Mouse (Mus musculus): ENCODE results near the gene Uck2. TPM values are rescaled to one million over a fixed set of nuclear protein-coding genes. Genes with fewer than 3 reads are reported as not detected.

Gene Uck2
- total RNA-seq, 2 experiments from 2014 or later: 14.9 to 17.8 TPM

DNA sequence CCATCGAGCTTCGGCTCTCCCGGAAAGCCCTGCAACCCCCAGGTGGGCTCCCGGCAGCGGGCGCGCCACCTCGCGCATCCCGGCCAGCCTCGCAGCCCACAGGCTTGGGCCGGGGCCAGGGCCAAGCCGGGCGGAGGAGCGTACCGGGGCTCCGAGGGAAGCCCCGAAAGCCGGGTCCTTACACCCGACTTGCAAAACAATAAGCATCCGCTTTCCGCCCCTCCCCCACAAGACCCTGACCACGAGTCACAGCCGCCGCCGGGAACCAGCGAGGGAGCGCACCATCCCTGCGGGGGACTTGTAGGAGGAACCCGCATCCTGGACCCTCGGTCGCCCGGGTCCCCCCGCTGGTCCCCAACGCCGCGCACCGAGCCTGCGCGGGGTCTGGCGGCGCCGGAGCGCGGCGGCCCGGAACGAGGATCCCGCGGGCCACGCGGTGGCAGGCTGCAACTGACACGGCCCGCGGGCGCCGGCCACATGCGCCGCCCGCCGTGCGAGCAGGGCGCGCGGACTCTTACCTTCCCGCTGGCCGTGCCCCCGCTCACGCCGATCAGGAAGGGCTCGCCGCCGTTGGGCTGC, 773 bp downstream of the Uck2 start:
- DNase-seq (ENCODE audit: low spot score): no peak

DNA sequence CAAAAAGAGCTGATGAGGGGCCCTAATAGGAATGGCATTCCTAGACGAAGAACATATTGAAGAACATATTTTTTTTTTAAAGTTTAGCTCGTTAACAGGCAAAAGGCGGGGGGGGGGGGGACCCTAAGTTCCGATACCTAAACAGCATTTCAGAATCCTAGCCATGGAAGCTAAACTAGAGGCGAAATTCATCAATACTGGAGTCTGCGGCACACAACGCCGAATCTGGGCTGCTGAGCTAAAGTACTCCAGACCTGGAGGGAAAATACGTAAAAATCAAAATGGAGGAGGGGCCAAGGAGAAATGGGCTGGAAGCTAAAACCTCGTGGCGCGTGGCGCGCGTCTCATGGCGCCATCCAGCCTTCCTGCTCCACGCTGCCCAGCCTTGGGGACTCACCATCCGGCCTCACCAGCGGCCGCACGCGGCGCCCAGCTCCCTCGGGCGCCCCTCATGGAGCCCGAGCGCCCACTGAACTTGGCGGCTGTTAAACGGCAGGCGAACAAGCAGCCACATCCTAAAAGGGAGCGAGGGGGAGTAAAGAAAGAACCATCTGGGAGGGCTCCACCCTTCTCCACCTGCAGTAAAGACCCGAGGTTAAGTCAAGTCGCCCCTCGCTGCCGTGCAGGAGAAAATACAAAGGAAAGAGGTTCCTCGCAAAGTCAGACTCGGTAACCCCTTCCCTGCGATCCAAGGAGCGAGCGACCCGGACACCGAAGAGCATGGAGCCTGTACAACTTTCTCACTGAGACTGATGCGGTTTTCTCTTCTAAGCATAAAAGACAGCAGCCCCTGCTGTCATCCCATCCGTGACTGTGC, 1.5 kb downstream of the Uck2 start:
- DNase-seq (ENCODE audit: low spot score): no peak

DNA sequence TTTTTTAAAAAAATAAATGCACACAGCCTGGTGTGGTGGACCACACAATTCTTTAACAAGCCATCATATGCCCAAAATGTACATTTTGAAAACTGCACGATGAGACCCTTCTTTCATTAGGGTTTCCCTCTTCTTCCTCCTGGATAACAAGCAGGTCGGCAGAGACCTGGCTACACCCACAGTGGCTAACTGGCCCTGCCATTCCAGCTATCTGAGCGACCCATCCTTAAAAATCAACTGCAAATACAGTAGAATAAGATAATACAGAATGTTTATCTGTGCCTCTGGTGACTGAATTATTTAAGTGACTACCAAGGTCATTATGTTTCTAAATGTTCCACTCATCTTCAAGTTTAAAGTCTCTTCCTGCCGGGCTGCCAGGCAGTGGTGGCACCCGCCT, 2.4 kb downstream of the Uck2 start:
- no peak for DNase-seq (ENCODE audit: low spot score)

DNA sequence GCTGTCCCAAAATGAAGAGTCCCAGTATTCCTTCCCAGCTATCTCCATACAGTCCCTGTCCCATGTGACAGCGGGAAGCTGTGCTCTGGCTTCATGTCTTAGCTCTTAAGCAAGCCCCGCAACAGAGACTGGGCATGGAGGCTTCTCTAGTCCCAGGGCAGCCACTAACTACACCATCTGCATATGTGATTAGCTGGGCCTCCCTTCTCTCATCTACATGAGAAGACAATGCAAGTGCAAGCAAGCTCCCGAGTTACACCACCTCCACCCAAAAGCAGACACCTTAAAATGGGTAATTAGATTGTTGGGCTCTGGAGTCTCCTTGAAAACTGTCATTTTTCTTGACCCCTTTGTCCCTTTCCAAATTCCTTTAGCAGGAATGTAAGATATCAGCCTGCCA, 3.0 kb downstream of the Uck2 start:
- no peak for DNase-seq (ENCODE audit: low spot score)

DNA sequence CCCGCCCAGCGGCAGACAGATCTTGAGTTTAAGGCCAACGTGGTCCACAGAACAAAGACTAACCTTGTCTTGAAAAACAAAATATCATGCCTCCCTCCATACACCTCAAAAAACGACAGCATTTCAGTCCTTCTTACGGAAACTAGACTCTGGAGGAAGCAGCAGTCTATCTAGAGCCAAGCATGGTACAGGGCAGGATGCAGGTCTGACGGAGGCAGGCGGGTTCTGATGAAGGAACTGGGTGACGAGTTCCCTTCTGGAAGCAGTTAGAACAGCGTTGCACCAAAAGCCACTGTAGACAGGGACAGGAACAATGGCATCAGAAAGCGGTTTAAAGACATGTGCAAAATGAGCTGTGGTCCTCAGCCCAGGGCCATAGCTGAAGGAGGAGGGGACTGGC, 5.1 kb downstream of the Uck2 start:
- DNase-seq (ENCODE audit: low spot score): no peak

DNA sequence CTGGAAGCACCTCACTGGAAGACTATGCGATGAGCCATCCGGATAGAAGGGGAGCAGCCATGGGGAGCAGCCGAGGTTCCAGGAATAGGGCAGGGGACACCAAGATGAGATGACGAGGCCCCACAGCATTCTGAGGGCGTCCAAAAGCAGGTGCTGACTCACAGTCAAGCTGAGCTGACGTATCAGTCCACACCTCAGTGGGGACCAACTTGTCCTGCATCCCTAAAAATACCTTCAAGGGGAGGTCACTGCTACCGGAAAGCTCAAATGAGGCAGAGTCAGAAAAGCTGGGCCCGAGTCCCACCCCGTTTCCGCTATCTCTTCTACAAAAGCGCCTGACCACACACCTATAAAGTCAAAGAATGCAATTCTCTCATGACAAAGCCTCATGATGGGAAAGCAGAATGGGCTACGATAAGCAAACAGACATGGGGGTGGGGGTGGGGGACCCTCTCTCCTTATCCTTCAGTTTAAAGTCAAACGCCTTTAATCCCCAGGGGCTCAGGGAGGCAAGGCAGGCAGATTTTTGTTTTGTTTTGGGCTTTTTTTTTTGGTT, 5.9 kb downstream of the Uck2 start:
- no peak for DNase-seq (ENCODE audit: low spot score)

DNA sequence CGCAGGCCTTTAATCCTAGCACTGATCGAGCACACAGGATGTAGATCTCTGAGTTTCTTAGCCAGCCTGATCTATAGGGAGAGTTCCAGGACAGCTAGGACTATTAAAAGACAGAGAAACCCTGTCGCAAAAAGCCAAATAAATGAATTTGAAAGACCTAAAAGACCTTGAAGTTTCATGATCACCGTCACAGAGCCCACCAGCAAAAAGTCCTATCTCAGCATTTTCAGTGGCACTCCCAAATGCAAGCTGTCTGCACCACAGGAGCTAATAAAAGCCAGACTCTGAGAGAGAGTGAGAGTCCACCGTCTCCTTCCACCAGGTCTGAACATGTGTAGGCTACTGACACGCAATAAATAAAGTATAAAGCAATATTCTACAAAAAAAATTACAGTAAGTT, 6.7 kb downstream of the Uck2 start:
- no peak for DNase-seq (ENCODE audit: low spot score)

DNA sequence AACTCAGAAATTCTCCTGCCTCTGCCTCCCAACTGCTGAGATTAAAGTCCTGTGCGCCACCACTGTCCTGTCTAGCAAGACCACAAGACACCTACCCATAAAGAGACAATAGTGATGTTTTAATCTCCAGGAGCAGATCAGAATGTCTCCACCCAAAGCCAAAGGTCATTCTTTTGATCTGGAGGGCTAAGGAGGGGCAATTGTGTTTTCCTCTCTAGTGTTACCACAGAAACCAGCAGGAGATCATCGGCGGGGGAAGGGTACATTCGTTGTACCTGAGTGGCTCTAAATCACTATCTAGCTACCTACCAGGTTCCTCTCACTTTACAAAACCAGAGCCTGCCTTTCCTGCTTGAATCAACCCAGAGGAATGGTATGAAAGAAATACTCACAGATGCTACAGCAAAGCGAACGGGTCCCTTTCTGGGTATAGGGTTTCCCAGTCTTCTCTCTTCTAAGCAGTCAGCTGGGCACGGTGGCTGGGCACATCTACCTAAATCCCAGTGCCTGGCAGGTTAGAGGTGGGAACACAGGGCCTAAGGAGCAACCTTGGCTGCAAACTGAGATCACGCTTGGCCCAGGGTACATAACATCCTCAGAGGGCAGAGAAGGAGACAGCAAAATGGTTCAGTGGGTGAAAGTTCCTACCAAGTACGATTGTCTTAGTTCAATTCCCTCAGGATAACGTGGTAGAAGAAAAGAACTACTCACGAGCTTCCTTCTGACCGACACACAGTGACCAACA, 10.3 kb downstream of the Uck2 start:
- DNase-seq (ENCODE audit: low spot score): no peak

DNA sequence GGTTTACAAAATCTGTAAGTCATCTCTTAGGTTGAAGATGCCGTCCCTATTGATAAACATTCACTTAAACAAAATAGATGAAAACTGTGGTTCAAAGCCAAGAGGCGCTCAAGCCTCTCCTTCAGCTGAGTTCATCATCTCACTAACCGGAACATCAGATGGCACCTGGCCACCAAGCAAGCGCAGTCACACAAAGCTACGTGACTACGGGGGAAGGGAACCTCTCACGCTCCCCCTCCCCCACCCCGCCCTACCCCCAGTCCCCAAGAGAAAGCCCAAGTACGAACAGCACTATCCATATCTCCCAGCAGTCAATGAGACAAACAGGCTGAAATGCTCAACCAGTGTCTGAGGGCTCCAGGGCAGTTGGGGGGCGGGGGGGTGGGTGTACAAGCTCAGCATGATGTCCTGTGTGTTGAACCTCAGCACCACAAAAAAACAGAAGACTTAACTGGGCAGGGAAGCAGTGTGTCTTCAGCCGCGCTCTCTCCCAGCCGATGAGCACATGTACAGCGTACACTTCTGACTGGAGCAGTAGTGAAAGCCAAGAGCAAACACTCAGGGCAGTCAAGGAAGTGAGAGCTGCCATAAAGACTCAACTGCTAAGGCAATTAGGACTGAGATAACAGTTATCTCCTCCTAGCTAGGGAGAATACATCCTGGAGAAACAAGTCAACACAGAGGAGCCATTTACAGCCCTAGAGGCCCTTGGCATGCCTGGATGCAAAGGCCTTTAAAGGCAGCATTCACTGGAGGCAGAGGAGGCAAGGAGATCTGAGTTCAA, 11.5 kb downstream of the Uck2 start:
- DNase-seq (ENCODE audit: low spot score): no peak

DNA sequence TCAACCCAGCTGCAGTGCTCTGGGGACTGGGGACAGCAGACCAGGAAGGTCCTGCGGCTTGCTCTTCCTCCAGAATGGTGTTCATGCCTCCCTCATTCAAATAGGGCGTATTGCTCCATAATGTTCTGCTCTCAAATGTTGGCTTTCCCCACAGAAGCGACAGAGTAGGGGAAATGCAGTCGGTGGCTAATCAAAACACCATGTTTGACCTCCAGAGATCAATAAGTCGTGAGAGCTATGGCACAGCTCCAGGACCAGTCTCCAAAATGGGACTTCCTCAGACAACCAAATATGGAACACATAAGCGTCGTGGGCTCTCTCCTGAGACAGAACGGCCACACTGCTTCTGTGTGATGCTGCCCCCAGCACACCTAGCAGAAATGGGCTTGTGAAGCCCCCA, 13.3 kb downstream of the Uck2 start:
- DNase-seq (ENCODE audit: low spot score): no peak

DNA sequence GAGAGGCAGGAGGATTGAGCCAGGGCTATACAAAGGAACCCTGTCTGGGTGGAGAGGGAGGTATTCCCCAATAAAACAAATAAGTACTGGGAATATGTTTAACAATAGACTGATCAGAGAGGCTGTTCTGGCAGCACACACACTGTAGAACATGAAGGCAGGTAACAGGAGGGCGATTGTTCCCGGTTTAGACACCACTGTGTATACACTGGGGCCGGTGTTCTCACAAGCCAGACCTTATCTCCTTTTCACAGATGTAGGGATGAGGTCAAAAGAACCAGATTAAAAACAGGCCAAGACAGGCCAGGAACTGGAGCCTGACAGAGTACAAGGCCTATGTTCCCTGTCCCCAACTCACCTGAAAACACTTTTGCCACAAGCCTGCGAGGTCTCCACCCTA, 13.8 kb downstream of the Uck2 start:
- DNase-seq (ENCODE audit: low spot score): no peak

DNA sequence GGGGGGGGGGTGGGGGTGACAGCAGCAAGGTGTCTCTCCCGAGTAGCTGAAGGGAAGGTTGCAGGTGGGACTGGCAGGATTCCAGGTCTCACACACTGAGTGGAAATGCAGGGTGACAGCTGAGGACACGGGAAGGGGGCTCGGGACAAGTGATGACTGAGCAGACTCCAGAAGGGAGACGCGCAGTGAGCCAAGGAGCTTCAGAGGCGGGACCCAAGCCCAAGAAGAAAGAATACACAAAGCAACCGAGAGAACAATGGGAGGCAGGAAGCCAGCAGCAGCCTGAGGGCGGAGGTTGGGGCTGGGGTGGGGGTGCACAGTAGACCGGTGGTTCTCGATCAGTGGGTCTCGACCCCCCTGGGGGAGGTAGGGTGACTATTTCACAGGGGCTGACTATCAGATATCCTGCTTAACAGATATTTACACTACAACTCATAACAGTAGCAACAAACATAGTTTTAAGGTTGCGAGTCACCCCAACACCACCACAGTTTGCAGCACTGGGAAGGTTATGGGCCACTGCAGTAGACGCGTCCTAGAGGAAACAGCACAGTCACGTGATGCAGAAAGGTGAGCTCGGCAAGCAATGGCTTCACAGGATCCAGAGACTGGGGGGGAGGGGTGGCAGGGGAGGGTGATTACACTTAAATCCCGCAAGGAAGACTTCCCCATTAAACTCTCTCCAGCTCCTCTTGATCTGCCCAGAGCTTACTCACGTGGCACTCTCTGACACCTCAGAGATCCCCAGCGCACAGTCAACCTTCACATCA, 14.6 kb downstream of the Uck2 start:
- no peak for DNase-seq (ENCODE audit: low spot score)

DNA sequence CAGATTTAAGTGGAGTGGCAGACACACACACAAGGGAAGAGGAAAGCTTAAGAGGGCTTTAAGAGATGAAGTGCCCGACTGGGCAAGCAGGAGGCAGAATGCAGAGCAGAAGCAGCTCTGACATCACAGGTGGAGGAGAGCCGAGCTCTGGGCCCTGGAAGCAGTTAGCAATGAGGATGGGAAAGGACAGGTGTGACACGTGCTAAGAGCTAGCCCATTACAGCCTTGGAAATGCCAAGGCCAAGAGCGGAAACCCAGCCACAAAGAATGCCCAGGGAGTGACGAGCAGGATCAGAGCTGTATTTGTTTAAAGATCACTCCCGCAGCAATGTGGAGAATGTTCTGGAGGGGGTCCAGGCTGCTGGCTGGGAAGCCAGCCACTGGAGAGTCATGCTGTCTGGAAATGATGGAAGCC, 15.3 kb downstream of the Uck2 start:
- peak; percentile 83 for DNase-seq (ENCODE audit: low spot score)

DNA sequence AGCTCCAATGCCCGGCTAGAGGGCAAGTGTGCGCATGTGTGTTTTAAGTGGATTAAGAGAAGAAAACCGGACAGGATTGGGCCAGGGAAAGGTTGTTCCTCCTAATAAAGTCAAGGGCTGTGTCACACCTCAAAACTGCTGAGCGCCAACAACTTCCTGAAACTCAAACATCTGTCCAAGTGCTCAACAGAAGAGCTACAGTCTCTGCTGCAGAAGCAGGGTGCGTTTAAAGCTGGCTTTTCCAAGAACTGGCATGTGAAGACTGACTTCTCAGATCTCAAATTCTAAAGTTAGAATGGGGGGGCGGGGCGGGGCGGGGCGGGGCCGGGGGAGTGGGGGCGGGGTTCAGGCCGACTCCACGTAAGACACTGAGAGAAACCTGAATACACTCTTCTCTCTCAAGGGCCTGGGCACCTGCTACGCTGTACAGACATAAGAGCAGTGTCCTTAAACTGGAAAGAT, 15.7 kb downstream of the Uck2 start:
- DNase-seq (ENCODE audit: low spot score): peak; percentile 16

DNA sequence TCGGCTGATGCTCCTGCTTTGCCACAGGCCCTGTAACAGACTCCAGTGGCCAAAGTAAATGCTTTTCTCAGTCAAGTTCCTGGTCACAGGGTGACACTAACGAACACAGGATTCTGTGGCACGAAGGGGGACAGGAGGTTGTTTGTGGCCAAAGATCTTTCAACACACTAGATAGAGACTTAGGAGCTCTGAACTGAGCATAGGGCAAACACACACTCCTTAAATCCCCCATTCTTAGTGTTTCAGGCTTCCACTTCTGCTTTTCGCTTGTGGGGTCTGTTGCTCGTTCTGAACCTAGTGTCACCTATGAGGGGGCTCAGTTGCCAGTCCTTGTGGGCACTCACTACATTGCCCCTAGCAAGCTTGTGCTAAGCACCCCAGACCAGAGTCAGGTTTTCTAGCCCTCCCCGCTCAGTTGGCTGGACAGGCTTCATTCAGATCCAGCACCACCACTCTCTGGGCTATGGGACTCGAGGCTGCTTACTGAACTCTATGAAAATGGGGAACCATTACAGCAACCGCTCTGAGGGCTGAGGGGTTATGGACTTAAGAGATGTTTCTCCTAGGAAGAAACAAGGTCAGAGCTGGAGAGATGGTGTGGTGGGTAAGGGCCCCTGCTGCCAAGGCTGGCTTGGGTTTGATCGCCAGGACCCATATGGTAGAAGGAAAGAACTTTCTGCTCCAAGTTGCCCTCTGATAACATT, 16.6 kb downstream of the Uck2 start:
- DNase-seq (ENCODE audit: low spot score): no peak

DNA sequence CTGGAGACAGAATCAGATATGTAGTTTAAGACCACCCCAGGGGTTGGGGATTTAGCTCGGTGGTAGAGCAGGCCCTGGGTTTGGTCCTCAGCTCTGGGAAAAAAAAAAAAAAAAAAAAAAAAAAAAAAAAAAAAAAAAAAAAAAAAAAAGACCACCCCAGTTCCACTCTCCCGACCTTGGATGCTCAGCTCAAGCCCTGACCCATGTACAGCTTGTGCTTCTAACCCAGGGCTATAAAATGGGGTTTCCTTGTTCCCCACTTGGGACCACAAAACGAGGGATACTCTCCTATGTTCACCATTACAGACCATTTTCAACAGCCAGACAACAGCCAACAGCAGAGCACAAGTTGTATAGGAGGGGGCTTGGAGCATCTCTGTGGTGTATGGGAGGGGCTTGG, 18.4 kb downstream of the Uck2 start:
- DNase-seq (ENCODE audit: low spot score): no peak

DNA sequence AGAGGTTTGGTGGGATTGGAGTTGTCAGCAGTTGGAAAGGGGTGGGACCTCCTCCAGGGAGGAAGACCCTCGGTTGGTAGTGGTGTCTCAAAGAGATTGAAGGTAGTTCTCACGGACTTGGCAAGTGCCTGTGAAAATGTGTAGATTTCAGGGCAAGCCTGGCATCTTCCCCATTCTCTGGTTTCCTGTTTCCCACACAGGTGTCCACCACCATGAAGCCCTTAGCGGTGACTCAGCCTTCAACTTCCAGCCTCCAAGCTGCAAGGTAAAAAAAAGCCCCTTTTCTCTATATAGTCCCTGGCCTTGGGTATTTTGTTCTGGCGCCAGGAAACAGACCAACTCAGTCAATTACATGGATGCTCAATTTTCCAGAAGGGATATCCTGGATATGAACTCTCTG, 19.8 kb downstream of the Uck2 start:
- DNase-seq (ENCODE audit: low spot score): no peak

DNA sequence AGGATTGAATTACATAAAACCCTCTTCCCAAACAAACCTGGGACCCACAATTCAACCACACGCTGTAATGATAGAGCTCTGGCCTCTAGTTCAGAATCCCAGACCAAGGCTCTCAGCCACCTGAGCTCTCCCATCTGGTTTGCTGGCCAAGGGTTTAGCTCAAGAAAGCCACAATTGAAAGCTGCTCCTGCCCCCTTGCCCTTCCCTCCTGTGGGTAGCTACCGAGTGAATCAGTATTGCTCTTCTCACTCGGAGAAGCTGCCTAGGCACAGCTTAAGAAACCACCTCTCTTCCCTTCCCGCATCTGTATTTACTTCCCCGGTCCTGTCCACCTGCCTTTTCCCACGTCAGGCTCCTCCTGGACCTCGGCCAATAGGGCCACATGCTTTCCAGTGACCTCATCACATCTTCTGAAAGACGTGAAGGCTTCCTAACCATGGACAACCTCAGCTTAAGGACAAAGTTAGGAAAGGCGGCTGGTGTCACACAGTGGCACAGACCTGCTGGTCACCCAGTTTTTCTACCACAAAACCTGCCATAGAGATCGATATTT, 22.6 kb downstream of the Uck2 start:
- DNase-seq (ENCODE audit: low spot score): no peak

DNA sequence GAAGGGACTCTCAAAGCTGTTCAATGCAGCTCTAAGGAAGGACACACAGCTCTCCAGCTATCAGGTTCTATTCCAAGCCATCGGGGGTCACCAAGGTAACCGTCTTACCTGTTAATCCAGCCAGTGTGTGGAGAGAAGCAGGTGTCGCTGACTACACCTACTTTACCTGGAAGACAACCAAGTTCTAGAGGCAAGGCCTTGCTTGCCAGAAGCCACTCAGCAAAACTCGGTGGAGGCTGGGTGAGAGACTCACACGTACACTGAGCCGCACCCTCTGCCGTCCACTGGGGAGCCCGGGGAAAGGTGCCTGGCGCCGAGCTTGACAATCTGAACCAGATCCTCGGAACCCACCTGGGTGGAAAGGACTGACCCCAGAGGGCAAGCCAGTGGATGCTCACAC, 23.4 kb downstream of the Uck2 start:
- DNase-seq (ENCODE audit: low spot score): no peak

DNA sequence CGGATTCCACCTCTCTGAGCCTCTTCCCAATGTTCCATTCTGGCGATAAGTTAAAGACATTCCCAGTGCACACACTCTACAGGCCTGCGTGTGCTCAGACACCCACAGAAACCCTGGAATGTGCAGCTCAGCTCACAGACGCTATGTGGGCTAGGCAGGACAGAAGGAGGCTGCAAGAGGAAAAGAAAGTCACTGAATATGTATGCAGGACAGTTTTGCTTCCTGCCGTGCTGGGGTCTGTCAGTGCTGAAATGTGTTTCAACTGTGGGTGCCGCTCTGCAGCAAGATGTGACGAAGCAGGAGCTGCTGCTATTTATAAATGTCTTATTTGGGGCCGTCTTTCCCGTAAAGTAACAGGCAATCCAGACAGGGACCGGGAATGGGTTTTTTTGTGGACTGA, 25.4 kb downstream of the Uck2 start:
- DNase-seq (ENCODE audit: low spot score): no peak
